Mouse (Mus musculus) stomach, postnatal 0 days (tissue): Measurements from ENCODE around the gene Gm3476. TPM values are rescaled to one million over a fixed set of nuclear protein-coding genes. Genes with fewer than 3 reads are reported as not detected.

Experiments
- polyA plus RNA-seq: library from polyadenylated mRNA; unstranded; fragments of >200 nt; fragmentation: Nextera tagmentation; extraction: Ambion mirVana; gene quantifications from 2 replicates; pipeline ENCODE4 v1.2.1, GENCODE M21; 2015

Gm3476 gene
- polyA plus RNA-seq, 1 experiment from 2014 or later = not detected

Other genes with a start within 250 kb of the Gm3476 start
- gene Gm8237, start 245.4 kb downstream of the Gm3476 start, polyA plus RNA-seq = 0.11 and 0.25 TPM in 2 replicates
- 0.33 and 0.44 TPM in 2 replicates for gene Gm3248, start 164.1 kb downstream of the Gm3476 start, polyA plus RNA-seq
- gene Gm3453, start 146.7 kb downstream of the Gm3476 start, polyA plus RNA-seq = not detected in 2 replicates
- not detected in 2 replicates for gene Gm6337, start 67.5 kb downstream of the Gm3476 start, polyA plus RNA-seq
- 0.80 and 0.86 TPM in 2 replicates for gene Gm8206, start 31.9 kb downstream of the Gm3476 start, polyA plus RNA-seq
- 0.68 and 0.85 TPM in 2 replicates for gene Gm3468, start 17.1 kb downstream of the Gm3476 start, polyA plus RNA-seq
- not detected in 2 replicates for gene Gm21560, start 93.5 kb upstream of the Gm3476 start, polyA plus RNA-seq
- 0.28 and 0.54 TPM in 2 replicates for gene Gm3411, start 161.4 kb upstream of the Gm3476 start, polyA plus RNA-seq
- not detected in 2 replicates for gene Gm21103, start 179.0 kb upstream of the Gm3476 start, polyA plus RNA-seq
- not detected in 2 replicates for gene Gm3618, start 217.9 kb upstream of the Gm3476 start, polyA plus RNA-seq